Mouse (Mus musculus) c-Kit-positive CD71-positive TER-119-positive erythroid progenitor cells, embryonic 14.5 days (primary cell): ENCODE results near the gene Ankrd65.

Experiments
- DNase-seq: peaks from one replicate; pipeline ENCODE4 v3.0.0-alpha.2; 2013; ENCODE audit warnings: low spot score

Ankrd65 gene

GRCm38 (mm10) chr4:155847591-155848352, 57.5 kb downstream of the Ankrd65 start:
- no peak for DNase-seq

GRCm38 (mm10) chr4:155848434-155849095, 58.3 kb downstream of the Ankrd65 start:
- no peak for DNase-seq
